Mouse (Mus musculus): ENCODE measurements at regions not wholly inside any gene's neighbourhood (a gene's known extent, or its start where the extent isn't known, plus 50 kb on each side); places are given as distances from the start of the nearest gene placed in this dataset.

DNA sequence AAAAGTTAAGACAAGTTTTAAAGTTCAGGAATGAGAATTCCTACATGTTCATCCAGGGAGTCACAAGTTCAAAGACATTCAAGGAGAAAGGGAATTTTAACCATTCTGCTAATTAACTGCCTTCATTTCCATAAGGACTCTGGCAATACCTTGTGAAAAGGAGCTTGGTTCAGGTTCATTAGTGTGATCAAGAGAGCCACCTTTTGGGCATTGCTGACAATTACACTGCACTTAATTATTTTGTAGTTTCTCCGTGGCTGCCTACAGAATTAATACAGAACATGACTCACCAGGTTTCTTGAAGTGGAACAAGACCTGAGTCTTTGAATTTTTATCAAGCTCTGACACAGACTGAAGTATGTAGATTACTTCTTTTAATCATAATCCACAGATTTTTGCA, 52.4 kb upstream of the Ankef1 start:
- intact Hi-C loops (cut with DNase I) = loop anchor here (5.0 kb wide), 1 partner anchor 297 kb away; no protein-coding TSS in a partner anchor

All from adrenal gland (tissue).